Mouse (Mus musculus) forebrain, embryonic 11.5 days (tissue): ENCODE measurements around the gene 1700025G04Rik. TPM values are rescaled to one million over a fixed set of nuclear protein-coding genes. Genes with fewer than 3 reads are reported as not detected.
"Not testable (repeated sequence)": the region's sequence is repeated elsewhere in the genome, so short reads cannot be mapped to it uniquely, and the experiment has no call there.

Source experiments
- ATAC-seq: fragments of 200-750 bp; cut with Nextera tagmentation; replicated peaks from 2 replicates; pipeline ENCODE4 v1.8.0; 2017; ENCODE audit warnings: moderate TSS enrichment; ENCODE audit not compliant: low FRiP score
- DNase-seq: peaks from one replicate; pipeline ENCODE4 v3.0.0-alpha.2; 2017; ENCODE audit warnings: low spot score
- H3K27ac ChIP-seq: fragments of 300-500 bp; sonication (generic); 2 replicates; pipeline ENCODE4 v1.5.1; 2014; ENCODE audit warnings: low read depth, low read length
- H3K27me3 ChIP-seq: fragments of 300-500 bp; sonication (generic); 2 replicates; pipeline ENCODE4 v1.6.1; 2014; ENCODE audit warnings: mild to moderate bottlenecking, low read length, mixed read lengths; ENCODE audit not compliant: control insufficient read depth, insufficient read depth
- H3K36me3 ChIP-seq: fragments of 300-500 bp; sonication (generic); 2 replicates; pipeline ENCODE4 v1.6.1; 2014; ENCODE audit warnings: mild to moderate bottlenecking, low read length, moderate library complexity, mixed read lengths; ENCODE audit not compliant: control insufficient read depth, insufficient read depth
- H3K4me1 ChIP-seq: fragments of 300-500 bp; sonication (generic); replicated peaks from 2 replicates; pipeline ENCODE4 v1.6.1; 2014; ENCODE audit warnings: low read length, mixed read lengths; ENCODE audit not compliant: control insufficient read depth, insufficient read depth
- H3K4me2 ChIP-seq: fragments of 300-500 bp; sonication (generic); 2 replicates; pipeline ENCODE4 v1.6.1; 2014; ENCODE audit warnings: low read depth, mild to moderate bottlenecking, low read length, moderate library complexity, mixed read lengths; ENCODE audit not compliant: severe bottlenecking
- H3K4me3 ChIP-seq: fragments of 300-500 bp; sonication (generic); 2 replicates; pipeline ENCODE4 v1.5.1; 2014; ENCODE audit warnings: low read depth, low read length
- H3K9ac ChIP-seq: fragments of 300-500 bp; sonication (generic); 2 replicates; pipeline ENCODE4 v1.6.1; 2014; ENCODE audit warnings: low read length
- H3K9me3 ChIP-seq: fragments of 300-500 bp; sonication (generic); 2 replicates; pipeline ENCODE4 v1.6.1; 2016; ENCODE audit warnings: low read length, mixed read lengths; ENCODE audit not compliant: control insufficient read depth
- WGBS: fragments of 180-500 bp; shearing (Covaris S2); extraction: QIAGEN DNeasy Blood & Tissue Kit; methylation state at CpG from one replicate; pipeline ENCODE4 v1.1.7; 2014; 5-methylcytosine and 5-hydroxymethylcytosine counted together
- polyA plus RNA-seq: library from polyadenylated mRNA; unstranded; fragments of >200 nt; fragmentation: Nextera tagmentation; extraction: Ambion mirVana; gene quantifications from 2 replicates; pipeline ENCODE4 v1.2.1, GENCODE M21; 2014

Gene 1700025G04Rik
- polyA plus RNA-seq, 1 experiment from 2014 or later: 25.6 TPM

- Histone ChIP-seq H3K36me3 (no peaks in the 10 kb centered on the region), H3K27me3 (no peaks in the 10 kb centered on the region), H3K4me3 (no peak overlapping the region), H3K9ac (no peak overlapping the region), H3K4me1 (no peaks in the 10 kb centered on the region), H3K4me2 (no peak overlapping the region), H3K27ac (no peak overlapping the region), H3K9me3 (no peaks in the 10 kb centered on the region)
- no peak for DNase-seq
- no peak for ATAC-seq
- WGBS: 77% methylated on average over 17 of the region's 17 CpGs
These were observed 244.6 kb downstream of the 1700025G04Rik start for GRCm38 (mm10) chr1:151845252-151845832.

- WGBS: 91% methylated on average over 1 of the region's 1 CpGs
- not testable (repeated sequence) for H3K4me1 ChIP-seq, H3K9me3 ChIP-seq, H3K9ac ChIP-seq, H3K4me2 ChIP-seq, H3K36me3 ChIP-seq, DNase-seq, H3K4me3 ChIP-seq, H3K27ac ChIP-seq, H3K27me3 ChIP-seq, ATAC-seq
These were observed 249.6 kb downstream of the 1700025G04Rik start for GRCm38 (mm10) chr1:151840345-151840744.

GRCm38 (mm10) chr1:151835261-151835660, 254.7 kb downstream of the 1700025G04Rik start:
- no peaks in the 10 kb centered on the region for H3K4me1 ChIP-seq
- 91% methylated on average over 4 of the region's 4 CpGs for WGBS
- no peak overlapping the region for H3K9ac ChIP-seq
- H3K4me2 ChIP-seq: no peak overlapping the region
- H3K27ac ChIP-seq: no peak overlapping the region
- H3K9me3 ChIP-seq: peaks cover 4% of the 10 kb centered on the region; the same call in 1 of the 2 replicates
- H3K36me3 ChIP-seq: no peaks in the 10 kb centered on the region
- no peak overlapping the region for H3K4me3 ChIP-seq
- ATAC-seq (no peak), DNase-seq (no peak)
- H3K27me3 ChIP-seq: no peaks in the 10 kb centered on the region

- 83% methylated on average over 3 of the region's 3 CpGs for WGBS
- no peaks in the 10 kb centered on the region for H3K36me3 ChIP-seq
- H3K27ac ChIP-seq: no peak overlapping the region
- no peaks in the 10 kb centered on the region for H3K4me1 ChIP-seq
- peaks cover 4% of the 10 kb centered on the region; the same call in 1 of the 2 replicates for H3K9me3 ChIP-seq
- no peaks in the 10 kb centered on the region for H3K27me3 ChIP-seq
- no peak for ATAC-seq
- no peak overlapping the region for H3K4me3 ChIP-seq
- no peak overlapping the region for H3K9ac ChIP-seq
- H3K4me2 ChIP-seq: no peak overlapping the region
- no peak for DNase-seq
These were observed 258.1 kb downstream of the 1700025G04Rik start for GRCm38 (mm10) chr1:151831791-151832190.

GRCm38 (mm10) chr1:151825065-151825464, 264.9 kb downstream of the 1700025G04Rik start:
- Histone ChIP-seq H3K27me3 (no peaks in the 10 kb centered on the region), H3K27ac (no peak overlapping the region), H3K4me2 (no peak overlapping the region), H3K4me1 (no peaks in the 10 kb centered on the region), H3K9me3 (no peaks in the 10 kb centered on the region), H3K9ac (no peak overlapping the region), H3K4me3 (no peak overlapping the region), H3K36me3 (no peaks in the 10 kb centered on the region)
- DNase-seq (no peak), ATAC-seq (no peak)
- 92% methylated on average over 7 of the region's 7 CpGs for WGBS

DNA sequence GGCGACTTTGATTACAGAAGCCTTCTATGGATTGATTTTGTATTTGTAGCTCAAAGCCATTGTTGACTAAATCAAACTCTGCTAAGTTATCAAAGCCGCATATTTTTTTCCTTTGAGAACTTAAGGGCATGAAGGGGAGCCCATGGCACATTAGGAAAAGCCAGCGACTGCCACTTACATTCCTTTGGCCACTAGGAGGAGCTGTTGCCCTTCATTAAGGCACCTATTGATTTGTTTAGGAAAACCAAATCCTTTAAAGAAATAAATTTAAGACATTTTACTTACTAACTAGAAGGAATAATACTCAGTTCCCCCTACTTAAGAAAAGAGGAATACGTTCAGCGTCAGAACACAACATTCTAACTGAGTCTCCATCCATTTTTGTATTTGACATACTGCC, 269.5 kb downstream of the 1700025G04Rik start:
- H3K4me3 ChIP-seq: no peak overlapping the region
- no peaks in the 10 kb centered on the region for H3K9me3 ChIP-seq
- whole genome bisulfite sequencing: 33% methylated on average over 5 of the region's 5 CpGs
- H3K27me3 ChIP-seq: no peaks in the 10 kb centered on the region
- no peaks in the 10 kb centered on the region for H3K4me1 ChIP-seq
- peaks cover 4% of the 10 kb centered on the region; the same call in 1 of the 2 replicates for H3K36me3 ChIP-seq
- H3K4me2 ChIP-seq: no peak overlapping the region
- no peak overlapping the region for H3K9ac ChIP-seq
- peak; percentile 62 for DNase-seq
- no peak for ATAC-seq
- no peak overlapping the region for H3K27ac ChIP-seq

GRCm38 (mm10) chr1:151819190-151819589, 270.7 kb downstream of the 1700025G04Rik start:
- WGBS: 93% methylated on average over 7 of the region's 7 CpGs
- ATAC-seq: no peak
- Histone ChIP-seq H3K4me2 (no peak overlapping the region), H3K36me3 (peaks cover 4% of the 10 kb centered on the region; the same call in 1 of the 2 replicates), H3K27ac (no peak overlapping the region), H3K4me1 (no peaks in the 10 kb centered on the region), H3K4me3 (no peak overlapping the region), H3K27me3 (no peaks in the 10 kb centered on the region), H3K9ac (no peak overlapping the region), H3K9me3 (no peaks in the 10 kb centered on the region)
- no peak for DNase-seq

GRCm38 (mm10) chr1:151816051-151816450, 273.9 kb downstream of the 1700025G04Rik start:
- ATAC-seq (no peak), DNase-seq (no peak)
- H3K27ac ChIP-seq: no peak overlapping the region
- no peaks in the 10 kb centered on the region for H3K9me3 ChIP-seq
- peaks cover 4% of the 10 kb centered on the region; the same call in 1 of the 2 replicates for H3K36me3 ChIP-seq
- no peak overlapping the region for H3K9ac ChIP-seq
- no peaks in the 10 kb centered on the region for H3K27me3 ChIP-seq
- H3K4me1 ChIP-seq: no peaks in the 10 kb centered on the region
- H3K4me3 ChIP-seq: no peak overlapping the region
- 86% methylated on average over 3 of the region's 3 CpGs for WGBS
- no peak overlapping the region for H3K4me2 ChIP-seq
